Mouse (Mus musculus) cerebellum, adult 2 months (tissue): ENCODE results near the gene Npb.

ENCODE experiments used
- CTCF ChIP-seq: fragments of 200-500 bp; IDR thresholded peaks from 2 replicates; pipeline ENCODE4 v1.5.1; 2011; ENCODE audit warnings: low read depth, mild to moderate bottlenecking, control low read depth, low read length, moderate library complexity, borderline replicate concordance; ENCODE audit not compliant: insufficient read depth
- POLR2A ChIP-seq: fragments of 200-500 bp; IDR thresholded peaks from 2 replicates; pipeline ENCODE4 v1.6.1; 2011; ENCODE audit warnings: low read length, control low read depth, borderline replicate concordance; ENCODE audit not compliant: insufficient read depth

- no peak for TF ChIP-seq CTCF
- no peak for TF ChIP-seq POLR2A
Observed at GRCm38 (mm10) chr11:120613976-120614375, 5.7 kb downstream of the Npb start.
